Mouse (Mus musculus): ENCODE measurements at regions not wholly inside any gene's neighbourhood (a gene's known extent, or its start where the extent isn't known, plus 50 kb on each side); places are given as distances from the start of the nearest gene placed in this dataset.
A peak's percentile ranks its signal among the peaks of the same experiment; 100 is the strongest.

- H3K27ac ChIP-seq (ENCODE audit: low read depth, low read length) = peak overlapping the region; percentile 80; the same call in 1 of the 2 replicates
- no peak for ATAC-seq (ENCODE audit: low FRiP score, low TSS enrichment)
- no peak overlapping the region for H3K4me3 ChIP-seq (ENCODE audit: low read length)
- no peak overlapping the region for H3K9ac ChIP-seq (ENCODE audit: low read depth, low read length)
- H3K9me3 ChIP-seq (ENCODE audit: control insufficient read depth, low read length) = no peaks in the 10 kb centered on the region
- 58% methylated on average over 5 of the region's 5 CpGs for WGBS
- H3K27me3 ChIP-seq (ENCODE audit: control insufficient read depth, insufficient read depth, low read length) = no peaks in the 10 kb centered on the region
- no peak overlapping the region for H3K4me2 ChIP-seq (replicated peaks; ENCODE audit: low read depth, low read length)
- H3K4me1 ChIP-seq (ENCODE audit: control insufficient read depth, insufficient read depth, low read length) = peaks cover 20% of the 10 kb centered on the region
- no peaks in the 10 kb centered on the region for H3K36me3 ChIP-seq (ENCODE audit: control insufficient read depth, insufficient read depth, low read length)
Measured at GRCm38 (mm10) chr13:37481514-37481913, 136.5 kb downstream of the Ly86 start.

GRCm38 (mm10) chr13:37482038-37482437 lies 137.0 kb downstream of the Ly86 start:
- Histone ChIP-seq H3K9me3 (ENCODE audit: control insufficient read depth, low read length) (no peaks in the 10 kb centered on the region), H3K4me2 (replicated peaks; ENCODE audit: low read depth, low read length) (no peak overlapping the region), H3K9ac (ENCODE audit: low read depth, low read length) (no peak overlapping the region), H3K27ac (ENCODE audit: low read depth, low read length) (peak overlapping the region; percentile 80), H3K4me3 (ENCODE audit: low read length) (no peak overlapping the region), H3K27me3 (ENCODE audit: control insufficient read depth, insufficient read depth, low read length) (no peaks in the 10 kb centered on the region), H3K36me3 (ENCODE audit: control insufficient read depth, insufficient read depth, low read length) (no peaks in the 10 kb centered on the region), H3K4me1 (ENCODE audit: control insufficient read depth, insufficient read depth, low read length) (peaks cover 20% of the 10 kb centered on the region)
- WGBS = 39% methylated on average over 2 of the region's 2 CpGs
- ATAC-seq (ENCODE audit: low FRiP score, low TSS enrichment) = no peak

- no peak overlapping the region for H3K9ac ChIP-seq (ENCODE audit: low read depth, low read length)
- peak overlapping the region; percentile 21; the same call in 1 of the 2 replicates for H3K4me2 ChIP-seq (replicated peaks; ENCODE audit: low read depth, low read length)
- peak overlapping the region; percentile 80 for H3K27ac ChIP-seq (ENCODE audit: low read depth, low read length)
- 8% methylated on average over 10 of the region's 10 CpGs for WGBS
- no peaks in the 10 kb centered on the region for H3K27me3 ChIP-seq (ENCODE audit: control insufficient read depth, insufficient read depth, low read length)
- peaks cover 14% of the 10 kb centered on the region for H3K4me1 ChIP-seq (ENCODE audit: control insufficient read depth, insufficient read depth, low read length)
- no peaks in the 10 kb centered on the region for H3K36me3 ChIP-seq (ENCODE audit: control insufficient read depth, insufficient read depth, low read length)
- no peaks in the 10 kb centered on the region for H3K9me3 ChIP-seq (ENCODE audit: control insufficient read depth, low read length)
- ATAC-seq (ENCODE audit: low FRiP score, low TSS enrichment) = peak; percentile 78
- no peak overlapping the region for H3K4me3 ChIP-seq (ENCODE audit: low read length)
Measured at GRCm38 (mm10) chr13:37482589-37482988, 137.6 kb downstream of the Ly86 start.

- peak overlapping the region; percentile 80 for H3K27ac ChIP-seq (ENCODE audit: low read depth, low read length)
- no peak overlapping the region for H3K4me3 ChIP-seq (ENCODE audit: low read length)
- peak overlapping the region; percentile 21 for H3K4me2 ChIP-seq (replicated peaks; ENCODE audit: low read depth, low read length)
- peak overlapping the region; percentile 46; the same call in 1 of the 2 replicates for H3K9ac ChIP-seq (ENCODE audit: low read depth, low read length)
- ATAC-seq (ENCODE audit: low FRiP score, low TSS enrichment) = peak; percentile 53
- H3K27me3 ChIP-seq (ENCODE audit: control insufficient read depth, insufficient read depth, low read length) = no peaks in the 10 kb centered on the region
- no peaks in the 10 kb centered on the region for H3K36me3 ChIP-seq (ENCODE audit: control insufficient read depth, insufficient read depth, low read length)
- H3K4me1 ChIP-seq (ENCODE audit: control insufficient read depth, insufficient read depth, low read length) = peaks cover 10% of the 10 kb centered on the region
- 19% methylated on average over 19 of the region's 19 CpGs for WGBS
- H3K9me3 ChIP-seq (ENCODE audit: control insufficient read depth, low read length) = no peaks in the 10 kb centered on the region
Measured at GRCm38 (mm10) chr13:37483010-37483855, 138.2 kb downstream of the Ly86 start.

GRCm38 (mm10) chr13:37484631-37485030 lies 139.6 kb downstream of the Ly86 start:
- Histone ChIP-seq H3K4me3 (ENCODE audit: low read length) (no peak overlapping the region), H3K36me3 (ENCODE audit: control insufficient read depth, insufficient read depth, low read length) (no peaks in the 10 kb centered on the region), H3K9me3 (ENCODE audit: control insufficient read depth, low read length) (no peaks in the 10 kb centered on the region), H3K4me1 (ENCODE audit: control insufficient read depth, insufficient read depth, low read length) (peaks cover 10% of the 10 kb centered on the region), H3K27ac (ENCODE audit: low read depth, low read length) (no peak overlapping the region), H3K27me3 (ENCODE audit: control insufficient read depth, insufficient read depth, low read length) (no peaks in the 10 kb centered on the region), H3K9ac (ENCODE audit: low read depth, low read length) (no peak overlapping the region), H3K4me2 (replicated peaks; ENCODE audit: low read depth, low read length) (no peak overlapping the region)
- WGBS = 80% methylated on average over 4 of the region's 4 CpGs
- ATAC-seq (ENCODE audit: low FRiP score, low TSS enrichment) = no peak

- no peak overlapping the region for H3K4me3 ChIP-seq (ENCODE audit: low read length)
- 27% methylated on average over 11 of the region's 11 CpGs for WGBS
- peak overlapping the region; percentile 9 for H3K4me2 ChIP-seq (replicated peaks; ENCODE audit: low read depth, low read length)
Measured at GRCm38 (mm10) chr13:37492115-37493001, 147.3 kb downstream of the Ly86 start.

GRCm38 (mm10) chr13:37493331-37493730 lies 148.3 kb downstream of the Ly86 start:
- no peak overlapping the region for H3K4me2 ChIP-seq (replicated peaks; ENCODE audit: low read depth, low read length)
- ATAC-seq (ENCODE audit: low FRiP score, low TSS enrichment) = no peak
- no peak overlapping the region; the same call in 1 of the 2 replicates for H3K27ac ChIP-seq (ENCODE audit: low read depth, low read length)
- peaks cover 17% of the 10 kb centered on the region for H3K4me1 ChIP-seq (ENCODE audit: control insufficient read depth, insufficient read depth, low read length)
- H3K27me3 ChIP-seq (ENCODE audit: control insufficient read depth, insufficient read depth, low read length) = no peaks in the 10 kb centered on the region
- WGBS = 95% methylated on average over 1 of the region's 1 CpGs
- no peak overlapping the region for H3K9ac ChIP-seq (ENCODE audit: low read depth, low read length)
- H3K4me3 ChIP-seq (ENCODE audit: low read length) = no peak overlapping the region
- H3K9me3 ChIP-seq (ENCODE audit: control insufficient read depth, low read length) = no peaks in the 10 kb centered on the region
- no peaks in the 10 kb centered on the region for H3K36me3 ChIP-seq (ENCODE audit: control insufficient read depth, insufficient read depth, low read length)

More at GRCm38 (mm10) chr13:37492115-37493001, 147.3 kb downstream of the Ly86 start:
- peak overlapping the region; percentile 74 for H3K27ac ChIP-seq (ENCODE audit: low read depth, low read length)
- peaks cover 17% of the 10 kb centered on the region for H3K4me1 ChIP-seq (ENCODE audit: control insufficient read depth, insufficient read depth, low read length)
- no peaks in the 10 kb centered on the region for H3K9me3 ChIP-seq (ENCODE audit: control insufficient read depth, low read length)
- H3K27me3 ChIP-seq (ENCODE audit: control insufficient read depth, insufficient read depth, low read length) = no peaks in the 10 kb centered on the region
- H3K36me3 ChIP-seq (ENCODE audit: control insufficient read depth, insufficient read depth, low read length) = no peaks in the 10 kb centered on the region
- peak; percentile 95 for ATAC-seq (ENCODE audit: low FRiP score, low TSS enrichment)
- no peak overlapping the region for H3K9ac ChIP-seq (ENCODE audit: low read depth, low read length)

- H3K4me3 ChIP-seq (ENCODE audit: low read length) = no peak overlapping the region
- H3K27me3 ChIP-seq (ENCODE audit: control insufficient read depth, insufficient read depth, low read length) = no peaks in the 10 kb centered on the region
- H3K9me3 ChIP-seq (ENCODE audit: control insufficient read depth, low read length) = no peaks in the 10 kb centered on the region
- no peak overlapping the region for H3K9ac ChIP-seq (ENCODE audit: low read depth, low read length)
- no peak for ATAC-seq (ENCODE audit: low FRiP score, low TSS enrichment)
- H3K36me3 ChIP-seq (ENCODE audit: control insufficient read depth, insufficient read depth, low read length) = no peaks in the 10 kb centered on the region
- H3K27ac ChIP-seq (ENCODE audit: low read depth, low read length) = no peak overlapping the region
- H3K4me2 ChIP-seq (replicated peaks; ENCODE audit: low read depth, low read length) = no peak overlapping the region
- 86% methylated on average over 8 of the region's 8 CpGs for whole genome bisulfite sequencing
- peaks cover 17% of the 10 kb centered on the region for H3K4me1 ChIP-seq (ENCODE audit: control insufficient read depth, insufficient read depth, low read length)
Measured at GRCm38 (mm10) chr13:37495272-37495932, 150.4 kb downstream of the Ly86 start.

Measured in kidney, embryonic 14.5 days (tissue).